Mouse (Mus musculus) spleen, adult 2 months (tissue): ENCODE data around the gene Gm20388. TPM values are rescaled to one million over a fixed set of nuclear protein-coding genes. Genes with fewer than 3 reads are reported as not detected.
"Not testable (repeated sequence)": the region's sequence is repeated elsewhere in the genome, so short reads cannot be mapped to it uniquely, and the experiment has no call there.

ENCODE experiments used
- DNase-seq, 2 experiments: peaks; one replicate each; pipeline versions ENCODE4 v3.0.0 to v3.0.0-alpha.2; 2012 to 2021; ENCODE audit warnings: low spot score in 2 of 2, low read depth in 1 of 2
- H3K27ac ChIP-seq: fragments of 200-500 bp; 2 replicates; pipeline ENCODE4 v1.5.1; 2012; ENCODE audit warnings: low read length, inconsistent platforms; ENCODE audit not compliant: insufficient read depth
- H3K27me3 ChIP-seq: fragments of 200-500 bp; 2 replicates; pipeline ENCODE4 v1.6.1; 2012; ENCODE audit warnings: mild to moderate bottlenecking, moderate library complexity, low read length, inconsistent platforms; ENCODE audit not compliant: control insufficient read depth, insufficient read depth
- H3K36me3 ChIP-seq: fragments of 200-500 bp; 2 replicates; pipeline ENCODE4 v1.6.1; 2012; ENCODE audit warnings: mild to moderate bottlenecking, low read length, inconsistent platforms; ENCODE audit not compliant: control insufficient read depth, insufficient read depth
- H3K4me1 ChIP-seq: fragments of 200-500 bp; 2 replicates; pipeline ENCODE4 v1.6.1; 2011; ENCODE audit warnings: inconsistent platforms; ENCODE audit not compliant: control insufficient read depth, insufficient read depth, insufficient read length
- H3K4me3 ChIP-seq: fragments of 200-500 bp; 2 replicates; pipeline ENCODE4 v1.5.1; 2011; ENCODE audit warnings: mild to moderate bottlenecking, inconsistent platforms; ENCODE audit not compliant: insufficient read depth, insufficient read length; ENCODE audit errors: extremely low read depth
- CTCF ChIP-seq: fragments of 200-500 bp; IDR thresholded peaks from 2 replicates; pipeline ENCODE4 v1.5.1; 2011; ENCODE audit warnings: mild to moderate bottlenecking, inconsistent platforms; ENCODE audit not compliant: insufficient read depth, insufficient read length, insufficient replicate concordance; ENCODE audit errors: extremely low read depth
- POLR2A ChIP-seq: fragments of 200-500 bp; IDR thresholded peaks from 2 replicates; pipeline ENCODE4 v1.6.1; 2011; ENCODE audit warnings: low read depth, low read length, inconsistent platforms
- WGBS: fragments of 180-500 bp; shearing (Covaris S2); methylation state at CpG from one replicate; pipeline ENCODE4 v1.1.7; 2018; 5-methylcytosine and 5-hydroxymethylcytosine counted together
- polyA plus RNA-seq: library from polyadenylated mRNA; depleted of rRNA; stranded (reverse); fragments of >200 nt; gene quantifications from 2 replicates; pipeline ENCODE4 v1.2.3, GENCODE M21; 2012

The Gm20388 gene
- polyA plus RNA-seq, 1 experiment, result 26.1 TPM

DNA sequence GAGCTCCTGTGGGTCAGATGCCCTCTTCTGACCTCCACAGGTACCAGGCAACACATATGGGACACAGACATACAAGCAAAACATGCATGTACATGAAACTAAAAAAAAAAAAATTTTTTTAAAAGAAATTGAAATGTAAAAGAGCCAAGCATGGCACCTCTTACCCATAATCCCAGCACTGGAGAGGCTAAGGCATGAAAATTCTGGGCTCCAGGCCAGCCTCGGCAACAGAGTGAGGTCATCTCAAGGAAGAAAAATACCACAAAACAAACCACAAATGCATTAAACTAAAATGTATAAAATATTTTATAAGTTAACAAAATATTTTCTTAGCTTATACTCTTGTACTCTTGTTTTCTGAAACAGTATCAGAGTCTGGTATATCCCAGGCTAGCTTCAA lies 3310.3 kb downstream of the Gm20388 start:
- H3K4me3 ChIP-seq, result no peak overlapping the region
- 21% methylated on average over 1 of the region's 1 CpGs for WGBS
- DNase-seq, result no peak
- no peaks in the 10 kb centered on the region for H3K27me3 ChIP-seq
- peaks cover 4% of the 10 kb centered on the region; the same call in 1 of the 2 replicates for H3K4me1 ChIP-seq
- no peak overlapping the region for H3K27ac ChIP-seq
- no peak for TF ChIP-seq CTCF
- no peak for TF ChIP-seq POLR2A
- no peaks in the 10 kb centered on the region for H3K36me3 ChIP-seq

DNA sequence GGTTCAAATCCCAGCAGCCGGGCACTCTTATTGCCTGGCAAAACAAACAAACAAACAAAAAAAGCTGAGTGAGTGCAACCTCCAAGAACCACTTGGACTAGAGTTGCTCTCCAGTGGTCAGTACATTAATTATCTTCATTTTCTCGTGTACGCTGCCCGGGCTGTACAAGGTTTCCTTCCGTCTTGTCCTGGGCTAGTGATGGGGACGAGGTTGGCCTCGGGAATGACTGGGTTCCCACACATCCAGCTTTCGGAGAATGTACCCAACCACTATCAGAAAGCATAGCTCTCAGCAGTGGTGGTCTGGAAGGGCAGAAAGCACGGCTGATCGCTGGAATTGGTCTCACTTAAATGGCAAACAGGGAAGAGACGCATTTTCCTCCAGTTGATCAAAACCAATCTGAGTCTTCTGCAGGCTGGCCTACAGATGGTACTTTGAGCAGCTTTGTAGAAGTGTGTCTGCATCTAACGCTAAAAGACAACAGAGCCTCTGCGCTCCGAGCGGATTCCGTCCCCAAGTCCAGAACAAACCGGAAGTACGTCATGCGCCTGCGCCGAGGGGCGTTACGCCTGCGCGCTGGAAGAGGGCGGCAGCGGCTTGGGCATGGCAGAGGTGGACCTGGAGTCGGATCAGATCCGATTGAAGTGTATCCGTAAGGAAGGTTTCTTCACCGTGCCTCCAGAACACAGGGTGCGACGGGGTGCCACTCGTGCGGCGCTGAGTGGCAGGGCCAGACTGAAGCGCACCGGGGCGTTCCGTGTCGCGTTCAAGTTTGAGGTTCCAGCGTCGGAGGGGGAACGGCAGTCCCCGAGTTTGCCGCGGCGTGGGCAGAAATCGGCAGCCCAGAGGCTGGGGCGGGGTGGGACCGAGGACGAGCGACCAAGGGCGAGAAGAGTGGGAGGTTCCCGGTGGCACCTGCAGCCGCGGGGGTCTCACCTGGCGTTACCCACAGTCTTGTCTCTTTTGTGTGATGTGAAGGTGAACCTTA lies 3313.9 kb downstream of the Gm20388 start, which contains the start of gene Cdk10:
Cdk10 (plus strand) TSS at position 565 of the 989 bp plus-strand sequence.
- WGBS, result 2% methylated on average over 59 of the region's 59 CpGs
- TF ChIP-seq POLR2A (peak; percentile 90), CTCF (no peak)
- no peaks in the 10 kb centered on the region for H3K27me3 ChIP-seq
- H3K4me3 ChIP-seq, result peak within 1 kb of the TSS; percentile 80
- peak; percentile 74 to 91 for DNase-seq
- H3K27ac ChIP-seq, result peak within 1 kb of the TSS; percentile 44
- peaks cover 4% of the 10 kb centered on the region; the same call in 1 of the 2 replicates for H3K4me1 ChIP-seq
- H3K36me3 ChIP-seq, result 0 out of 2 replicates have a peak, but pooled peaks cover 2% of the 10 kb centered on the region

DNA sequence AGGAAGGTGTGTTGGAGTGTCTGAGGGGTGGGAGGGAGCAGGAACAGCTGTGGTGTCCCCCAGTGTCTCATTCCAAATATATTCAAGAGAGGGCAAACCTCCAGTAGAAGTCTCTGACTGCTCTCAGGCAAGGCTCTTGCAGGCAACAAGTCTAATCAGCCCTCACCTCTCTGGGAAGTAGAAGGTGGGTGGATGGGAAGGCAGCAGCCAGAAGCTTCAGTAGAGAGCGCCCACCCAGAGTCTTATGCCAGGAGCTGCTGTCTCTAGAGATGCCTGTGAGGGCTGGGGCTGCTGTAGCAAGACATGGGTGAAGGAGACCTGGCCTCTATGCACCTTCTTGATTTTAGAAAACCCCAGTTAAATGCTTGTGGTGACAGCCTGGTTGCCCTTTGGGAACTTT lies 3317.8 kb downstream of the Gm20388 start:
- Histone ChIP-seq H3K27ac (no peak overlapping the region), H3K4me3 (no peak overlapping the region), H3K36me3 (0 out of 2 replicates have a peak, but pooled peaks cover 2% of the 10 kb centered on the region), H3K27me3 (no peaks in the 10 kb centered on the region), H3K4me1 (peaks cover 4% of the 10 kb centered on the region; the same call in 1 of the 2 replicates)
- 95% methylated on average over 1 of the region's 1 CpGs for WGBS
- DNase-seq, result no peak
- TF ChIP-seq CTCF (no peak), POLR2A (no peak)

DNA sequence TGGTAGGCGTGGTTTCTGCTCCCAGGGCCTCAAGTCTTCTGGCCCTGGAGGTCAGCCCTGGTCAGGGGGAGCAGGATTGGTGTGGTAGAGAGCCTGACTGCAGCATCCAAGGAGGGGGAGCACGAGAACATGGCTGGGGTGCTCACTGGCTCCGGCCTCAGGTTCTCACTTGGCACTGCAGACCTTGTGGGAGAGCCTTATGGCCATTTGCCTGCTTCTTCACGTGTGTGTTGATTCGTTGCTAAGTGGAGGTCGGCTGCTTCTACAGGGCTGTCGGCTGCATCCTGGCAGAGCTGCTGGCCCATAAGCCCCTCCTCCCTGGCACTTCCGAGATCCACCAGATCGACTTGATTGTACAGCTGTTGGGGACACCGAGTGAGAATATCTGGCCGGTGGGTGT lies 3319.7 kb downstream of the Gm20388 start:
- DNase-seq, H3K27me3 ChIP-seq, H3K4me1 ChIP-seq, H3K4me3 ChIP-seq, H3K36me3 ChIP-seq, H3K27ac ChIP-seq: not testable (repeated sequence)
- 85% methylated on average over 11 of the region's 11 CpGs for WGBS

DNA sequence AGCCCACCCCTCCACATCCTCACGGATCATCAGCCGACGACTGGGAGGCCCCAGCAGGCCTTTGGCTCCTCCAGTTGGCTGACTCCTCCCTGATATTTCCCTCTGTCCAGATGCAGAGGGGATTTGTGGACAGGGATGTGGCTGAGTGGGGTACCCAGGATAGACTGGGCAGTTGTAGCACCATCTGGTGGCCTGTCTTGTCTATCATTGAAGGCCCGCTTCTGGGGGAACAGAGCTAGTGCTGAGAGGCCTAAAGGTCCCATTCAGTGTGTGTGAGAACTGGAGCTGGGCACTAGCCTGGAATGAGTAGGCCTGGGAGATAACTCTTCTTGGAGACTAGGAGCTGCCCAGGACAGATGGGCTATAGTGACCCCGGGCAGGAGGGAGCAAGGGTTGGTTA lies 3321.1 kb downstream of the Gm20388 start:
- DNase-seq, result no peak
- WGBS, result 88% methylated on average over 5 of the region's 5 CpGs
- H3K36me3 ChIP-seq, result 0 out of 2 replicates have a peak, but pooled peaks cover 2% of the 10 kb centered on the region

DNA sequence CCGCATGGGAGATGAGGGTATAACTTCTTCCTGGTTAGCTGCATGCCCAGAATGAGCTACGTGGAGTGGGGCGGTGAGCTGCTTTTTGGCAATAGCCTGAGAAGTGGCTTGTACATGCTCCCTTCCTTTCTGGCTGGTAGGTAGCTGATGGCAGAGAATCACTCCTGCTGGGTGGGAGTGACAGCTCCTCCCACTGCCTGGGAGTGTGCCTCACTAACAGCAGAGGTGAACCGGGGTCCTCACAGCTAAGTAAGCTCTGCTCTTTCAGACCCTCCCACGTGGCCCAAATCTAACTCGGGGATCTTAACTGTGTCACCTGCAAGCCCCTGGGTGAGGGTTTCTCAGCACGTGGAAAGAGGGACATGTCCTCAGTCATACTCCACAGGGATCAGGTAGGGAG lies 3321.9 kb downstream of the Gm20388 start:
- H3K27me3 ChIP-seq, result no peaks in the 10 kb centered on the region
- no peak overlapping the region for H3K27ac ChIP-seq
- TF ChIP-seq CTCF, result no peak
- DNase-seq, result no peak
- 71% methylated on average over 7 of the region's 7 CpGs for WGBS
- H3K36me3 ChIP-seq, result no peaks in the 10 kb centered on the region
- H3K4me1 ChIP-seq, result peaks cover 7% of the 10 kb centered on the region
- no peak overlapping the region for H3K4me3 ChIP-seq

More for the DNA sequence above, 3321.1 kb downstream of the Gm20388 start:
- Histone ChIP-seq H3K4me3 (no peak overlapping the region), H3K27me3 (no peaks in the 10 kb centered on the region), H3K4me1 (peaks cover 7% of the 10 kb centered on the region), H3K27ac (no peak overlapping the region)
- TF ChIP-seq POLR2A (no peak), CTCF (no peak)

DNA sequence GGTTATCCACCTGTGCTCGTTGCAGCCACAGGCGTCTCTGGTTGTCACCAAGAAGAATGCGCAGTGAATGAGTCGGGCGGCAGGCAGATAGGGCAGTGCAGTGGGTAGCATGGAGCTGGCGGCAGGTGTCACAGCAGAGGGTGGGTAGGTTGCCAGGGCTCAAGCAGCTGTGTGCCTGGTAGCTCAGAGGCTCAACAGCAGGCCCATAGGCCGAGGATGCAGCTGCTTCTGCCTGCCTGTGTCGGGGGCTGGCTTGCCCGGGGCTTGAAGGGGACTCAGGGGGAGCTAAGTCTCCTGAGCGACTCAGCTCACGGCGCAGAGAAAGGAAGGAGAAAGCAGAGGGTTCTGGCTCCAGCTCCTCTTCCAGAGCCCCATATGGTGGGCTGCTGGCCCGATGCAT lies 3322.7 kb downstream of the Gm20388 start:
- Histone ChIP-seq H3K27ac (no peak overlapping the region), H3K4me1 (peaks cover 7% of the 10 kb centered on the region), H3K4me3 (no peak overlapping the region), H3K36me3 (no peaks in the 10 kb centered on the region), H3K27me3 (no peaks in the 10 kb centered on the region)
- TF ChIP-seq POLR2A (no peak), CTCF (no peak)
- WGBS, result 80% methylated on average over 12 of the region's 13 CpGs
- no peak for DNase-seq
